Mouse (Mus musculus) left cerebral cortex, adult 6 months (tissue): ENCODE measurements around the gene Tnfsf13. TPM values are rescaled to one million over a fixed set of nuclear protein-coding genes. Genes with fewer than 3 reads are reported as not detected.

ENCODE experiments used
- long read RNA-seq, 2 experiments: library from polyadenylated mRNA; unstranded; transcript quantifications; one replicate each; pipeline ENCODE4 v2.0.0; 2019 to 2020
- polyA plus RNA-seq: library from polyadenylated mRNA; unstranded; fragments of <200 nt; fragmentation: Nextera tagmentation; gene quantifications from 2 replicates; pipeline ENCODE4 v1.2.3, GENCODE M21; 2021

The Tnfsf13 gene
- 3.5 and 3.8 TPM in 2 replicates for polyA plus RNA-seq
- long read RNA-seq, experiment 1, partial matches to known transcripts, result 0 of 3 reads
- long read RNA-seq, experiment 1, other reads (novel, unspliced or antisense), result 0 of 3 reads
- long read RNA-seq, experiment 2, transcript Tnfsf13-201 (6 exons, 1,407 nt), result major isoform, 5 of 5 reads
- long read RNA-seq, experiment 2, partial matches to known transcripts, result 0 of 5 reads
- long read RNA-seq, experiment 2, other reads (novel, unspliced or antisense), result 0 of 5 reads

GRCm38 (mm10) chr11:69685526-69686148 is at the start of gene Tnfsf13:
Tnfsf13 (minus strand) TSS chr11:69685784.

DNA sequence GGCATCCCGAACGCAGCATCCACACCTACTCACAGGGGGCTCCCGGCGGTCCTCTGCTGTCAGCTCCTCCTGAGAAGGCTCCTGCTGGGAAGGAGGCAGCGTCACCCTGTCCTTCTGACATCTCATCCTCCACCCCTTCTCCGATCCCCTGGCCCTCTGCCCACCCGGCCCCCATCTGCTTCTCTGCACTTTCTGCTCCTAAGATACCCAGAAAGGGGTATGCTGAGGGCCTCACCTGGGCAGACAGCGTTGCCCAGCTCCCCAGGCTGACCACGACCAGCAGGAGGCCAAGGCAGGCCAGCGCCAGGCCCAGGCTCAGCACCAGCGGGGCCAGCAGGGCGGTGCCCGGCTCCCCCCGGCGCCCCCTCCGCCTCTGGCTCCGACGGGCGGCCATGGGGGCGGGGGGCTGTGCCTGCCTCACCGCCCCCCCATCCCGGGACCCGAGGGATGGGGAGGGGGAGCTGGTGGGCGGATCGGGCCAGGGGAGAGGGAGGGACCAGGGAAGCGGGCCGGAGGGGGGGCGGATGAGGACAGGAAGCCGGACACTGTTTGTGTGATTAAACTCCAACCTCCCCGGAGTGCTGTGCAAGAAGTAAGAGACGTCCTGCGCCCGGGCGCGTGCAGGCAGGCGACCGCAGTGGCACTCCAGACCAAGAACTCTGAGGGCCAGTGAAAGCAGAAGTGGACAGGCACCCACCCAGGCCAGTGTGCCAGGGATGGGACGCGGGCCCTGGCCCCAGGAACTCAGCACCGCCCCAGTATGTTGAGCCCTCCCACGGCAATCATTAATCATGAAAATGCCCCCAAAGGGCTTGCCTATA is 10.0 kb upstream of the Tnfsf13 start, which contains the start of the genes Tnfsf12 and Tnfsfm13:
Gene Tnfsf12, minus strand, starts transcription at position 489 of the 821 bp plus-strand sequence.
Gene Tnfsfm13, minus strand, starts transcription at position 738 of the 821 bp plus-strand sequence.

DNA sequence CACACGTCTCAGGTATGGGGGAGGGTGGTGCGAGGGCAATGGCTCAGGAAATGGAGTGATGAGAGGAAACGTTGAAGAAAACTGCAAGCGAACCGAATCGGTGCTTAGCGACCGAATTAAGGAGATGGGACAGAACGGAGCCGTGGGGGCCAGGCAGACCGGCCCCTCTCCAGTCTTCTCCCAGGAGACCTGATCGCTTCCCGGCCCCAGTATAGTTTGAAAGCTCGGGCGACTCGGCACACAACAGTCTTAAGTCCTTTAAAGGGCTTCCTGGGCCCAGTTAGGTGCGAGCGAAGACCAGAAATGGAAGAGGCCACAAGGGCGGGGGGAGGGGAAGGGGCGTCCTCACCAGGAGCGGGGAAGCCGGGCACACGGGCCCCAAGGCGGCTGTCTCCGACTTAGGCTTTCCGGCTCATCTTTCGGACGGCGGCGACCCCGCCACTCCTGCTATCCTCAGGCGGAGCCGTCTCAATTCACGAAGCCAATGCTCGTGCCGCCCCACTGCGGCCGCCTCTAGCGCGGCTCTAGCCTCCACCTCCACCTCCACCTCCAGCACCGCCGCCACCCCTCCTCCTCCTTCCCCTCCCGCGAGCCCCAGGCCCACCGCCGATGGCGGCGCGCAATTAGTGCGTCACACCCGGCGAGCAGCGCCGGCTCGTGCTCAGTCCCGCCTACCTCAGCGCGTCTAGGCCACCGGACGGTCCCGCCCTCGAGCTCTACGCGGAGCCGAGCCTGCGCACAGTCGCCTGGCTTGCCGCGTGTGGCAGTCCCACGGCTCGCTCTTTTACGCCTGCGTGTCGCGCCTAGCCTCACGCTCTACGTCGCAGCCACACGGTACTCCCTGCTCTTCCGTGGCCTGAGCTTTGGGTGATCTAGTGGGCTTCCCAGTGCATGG is 4.0 kb downstream of the Tnfsf13 start, which contains the start of gene Senp3:
Gene Senp3, minus strand, starts transcription at position 771 of the 895 bp plus-strand sequence.

GRCm38 (mm10) chr11:69672211-69672706 is 13.3 kb downstream of the Tnfsf13 start, which contains the start of gene Eif4a1:
Eif4a1 (minus strand) TSS chr11:69672423.

DNA sequence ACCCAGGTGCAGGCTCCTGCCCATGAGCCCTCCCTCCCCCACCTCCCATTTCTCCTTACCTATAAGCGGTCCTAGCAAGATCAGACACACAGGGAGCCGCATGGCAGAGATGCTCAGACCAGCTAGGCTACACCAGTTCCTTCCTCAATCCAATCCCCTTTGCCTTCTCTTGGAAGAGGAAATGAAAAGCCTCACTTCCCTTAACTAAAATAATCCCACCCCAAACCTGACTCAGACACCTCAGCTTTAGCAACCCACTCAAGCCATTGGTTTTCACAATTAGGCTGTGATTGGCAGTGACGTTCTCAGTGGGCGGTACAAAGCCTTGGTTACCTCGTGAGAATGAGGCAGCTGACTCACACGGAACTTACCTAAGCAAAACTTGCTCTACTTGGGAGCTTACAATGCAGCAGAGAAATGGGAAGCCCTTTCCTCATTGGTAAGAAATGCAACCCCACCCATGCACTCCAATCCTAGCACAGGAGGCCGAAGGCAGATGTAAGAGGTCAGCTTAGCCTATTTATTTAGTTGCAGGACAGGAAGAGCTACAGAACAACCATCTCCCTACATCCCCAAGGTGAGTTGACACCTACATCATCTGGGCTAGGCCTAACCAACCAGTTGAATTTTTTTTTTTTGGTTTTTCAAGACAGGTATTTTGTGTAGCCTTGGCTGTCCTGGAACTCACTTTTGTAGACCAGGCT is 19.5 kb downstream of the Tnfsf13 start, which contains the start of gene Cd68:
Gene Cd68, minus strand, starts transcription at position 193 of the 704 bp plus-strand sequence.

GRCm38 (mm10) chr11:69662213-69662966 is 23.2 kb downstream of the Tnfsf13 start, which contains the start of gene Mpdu1:
Mpdu1 (minus strand) TSS chr11:69662642.

DNA sequence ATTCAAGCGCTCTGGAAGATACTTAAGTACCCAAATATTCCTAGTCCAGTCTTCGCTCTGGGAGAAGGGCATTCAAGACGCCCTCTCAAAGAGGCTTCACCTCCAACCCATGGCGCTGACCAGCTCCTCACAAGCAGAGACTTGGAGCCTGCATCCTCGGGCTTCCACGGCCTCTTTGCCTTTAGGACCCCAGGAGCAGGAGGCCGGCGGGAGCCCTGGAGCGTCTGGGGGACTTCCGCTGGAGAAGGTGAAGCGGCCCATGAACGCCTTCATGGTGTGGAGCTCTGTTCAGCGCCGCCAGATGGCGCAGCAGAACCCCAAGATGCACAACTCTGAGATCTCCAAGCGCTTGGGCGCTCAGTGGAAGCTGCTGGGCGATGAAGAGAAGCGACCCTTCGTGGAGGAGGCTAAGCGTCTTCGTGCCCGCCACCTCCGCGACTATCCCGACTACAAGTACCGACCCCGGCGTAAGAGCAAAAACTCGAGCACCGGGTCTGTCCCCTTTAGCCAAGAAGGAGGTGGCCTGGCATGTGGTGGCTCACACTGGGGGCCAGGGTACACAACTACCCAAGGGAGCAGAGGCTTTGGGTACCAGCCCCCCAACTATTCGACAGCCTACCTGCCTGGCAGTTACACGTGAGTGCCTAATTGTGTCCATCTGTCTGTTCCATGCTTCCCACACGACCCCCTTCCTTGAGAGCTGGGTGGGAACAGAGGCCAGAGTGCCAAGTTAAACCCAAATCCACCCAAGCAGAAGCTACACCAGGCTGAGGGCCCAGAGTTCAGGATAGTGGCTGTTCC is 30.1 kb downstream of the Tnfsf13 start, which contains the start of gene Sox15:
Gene Sox15, plus strand, starts transcription at position 51 of the 801 bp plus-strand sequence.

Other genes starting within 250 kb of the Tnfsf13 start
- 0.19 and 0.56 TPM in 2 replicates for gene Dnah2, start 136.7 kb downstream of the Tnfsf13 start, polyA plus RNA-seq
- gene Efnb3, start 125.6 kb downstream of the Tnfsf13 start, polyA plus RNA-seq, result 14.0 and 33.2 TPM in 2 replicates
- 11.1 and 12.9 TPM in 2 replicates for gene Wrap53, start 105.5 kb downstream of the Tnfsf13 start, polyA plus RNA-seq
- gene Trp53, start 105.4 kb downstream of the Tnfsf13 start, polyA plus RNA-seq, result 20.2 and 20.9 TPM in 2 replicates
- 153 and 269 TPM in 2 replicates for gene Atp1b2, start 79.8 kb downstream of the Tnfsf13 start, polyA plus RNA-seq
- not detected in 2 replicates for gene Shbg, start 67.9 kb downstream of the Tnfsf13 start, polyA plus RNA-seq
- 13.9 and 15.2 TPM in 2 replicates for gene Sat2, start 63.8 kb downstream of the Tnfsf13 start, polyA plus RNA-seq
- 6.9 and 10.3 TPM in 2 replicates for gene Fxr2, start 52.8 kb downstream of the Tnfsf13 start, polyA plus RNA-seq
- gene Sox15, start 30.5 kb downstream of the Tnfsf13 start, polyA plus RNA-seq, result 0.36 TPM in 1 of 2 replicates, not detected in the other
- 87.7 and 102 TPM in 2 replicates for gene Mpdu1, start 23.1 kb downstream of the Tnfsf13 start, polyA plus RNA-seq
- 18.2 and 20.8 TPM in 2 replicates for gene Cd68, start 19.6 kb downstream of the Tnfsf13 start, polyA plus RNA-seq
- gene Eif4a1, start 13.4 kb downstream of the Tnfsf13 start, polyA plus RNA-seq, result 163 and 212 TPM in 2 replicates
- gene Senp3, start 3.7 kb downstream of the Tnfsf13 start, polyA plus RNA-seq, result 16.2 and 20.9 TPM in 2 replicates
- 3.3 and 11.2 TPM in 2 replicates for gene Tnfsf12, start 10.1 kb upstream of the Tnfsf13 start, polyA plus RNA-seq
- gene Tnfsfm13, start 10.3 kb upstream of the Tnfsf13 start, polyA plus RNA-seq, result 3.0 and 5.7 TPM in 2 replicates
- gene Polr2a, start 72.9 kb upstream of the Tnfsf13 start, polyA plus RNA-seq, result 3.9 and 7.0 TPM in 2 replicates
- not detected in 2 replicates for gene Slc35g3, start 76.2 kb upstream of the Tnfsf13 start, polyA plus RNA-seq
- 6.7 and 9.8 TPM in 2 replicates for gene Zbtb4, start 80.1 kb upstream of the Tnfsf13 start, polyA plus RNA-seq
- gene Chrnb1, start 110.2 kb upstream of the Tnfsf13 start, polyA plus RNA-seq, result 0.17 and 0.19 TPM in 2 replicates
- gene Fgf11, start 116.1 kb upstream of the Tnfsf13 start, polyA plus RNA-seq, result 2.3 and 2.7 TPM in 2 replicates
- gene Tmem102, start 119.8 kb upstream of the Tnfsf13 start, polyA plus RNA-seq, result 0.39 and 0.40 TPM in 2 replicates
- not detected in 2 replicates for gene Gm39566, start 129.5 kb upstream of the Tnfsf13 start, polyA plus RNA-seq
- not detected in 2 replicates for gene Spem2, start 132.7 kb upstream of the Tnfsf13 start, polyA plus RNA-seq
- gene Spem1, start 136.4 kb upstream of the Tnfsf13 start, polyA plus RNA-seq, result not detected in 2 replicates
- gene Nlgn2, start 152.0 kb upstream of the Tnfsf13 start, polyA plus RNA-seq, result 12.4 and 16.8 TPM in 2 replicates
- gene Tmem256, start 152.7 kb upstream of the Tnfsf13 start, polyA plus RNA-seq, result 510 and 573 TPM in 2 replicates
- gene Plscr3, start 160.6 kb upstream of the Tnfsf13 start, polyA plus RNA-seq, result 4.0 and 11.7 TPM in 2 replicates
- 0.08 TPM in 1 of 2 replicates, not detected in the other for gene Tnk1, start 172.9 kb upstream of the Tnfsf13 start, polyA plus RNA-seq
- gene Tmem95, start 192.2 kb upstream of the Tnfsf13 start, polyA plus RNA-seq, result not detected in 2 replicates
- 0.42 and 0.43 TPM in 2 replicates for gene Kctd11, start 195.6 kb upstream of the Tnfsf13 start, polyA plus RNA-seq
- gene Acap1, start 209.8 kb upstream of the Tnfsf13 start, polyA plus RNA-seq, result not detected in 2 replicates
- gene 2810408A11Rik, start 215.2 kb upstream of the Tnfsf13 start, polyA plus RNA-seq, result 0.20 and 0.37 TPM in 2 replicates
- 8.7 and 12.8 TPM in 2 replicates for gene Neurl4, start 215.3 kb upstream of the Tnfsf13 start, polyA plus RNA-seq
- gene Gps2, start 228.1 kb upstream of the Tnfsf13 start, polyA plus RNA-seq, result 19.7 and 23.9 TPM in 2 replicates
- gene Eif5a, start 236.2 kb upstream of the Tnfsf13 start, polyA plus RNA-seq, result 765 and 797 TPM in 2 replicates